Mouse (Mus musculus) naive thymus-derived CD4-positive, alpha-beta T cell, adult 5 months (primary cell): Measurements from ENCODE around the gene Spp1. TPM values are rescaled to one million over a fixed set of nuclear protein-coding genes. Genes with fewer than 3 reads are reported as not detected.

Experiments
- polyA plus RNA-seq: library from polyadenylated mRNA; unstranded; fragments of 100-300 nt; shearing (Covaris generic); gene quantifications from one replicate; pipeline ENCODE4 v1.2.1, GENCODE M21; 2017

Gene Spp1
- polyA plus RNA-seq, result not detected

DNA sequence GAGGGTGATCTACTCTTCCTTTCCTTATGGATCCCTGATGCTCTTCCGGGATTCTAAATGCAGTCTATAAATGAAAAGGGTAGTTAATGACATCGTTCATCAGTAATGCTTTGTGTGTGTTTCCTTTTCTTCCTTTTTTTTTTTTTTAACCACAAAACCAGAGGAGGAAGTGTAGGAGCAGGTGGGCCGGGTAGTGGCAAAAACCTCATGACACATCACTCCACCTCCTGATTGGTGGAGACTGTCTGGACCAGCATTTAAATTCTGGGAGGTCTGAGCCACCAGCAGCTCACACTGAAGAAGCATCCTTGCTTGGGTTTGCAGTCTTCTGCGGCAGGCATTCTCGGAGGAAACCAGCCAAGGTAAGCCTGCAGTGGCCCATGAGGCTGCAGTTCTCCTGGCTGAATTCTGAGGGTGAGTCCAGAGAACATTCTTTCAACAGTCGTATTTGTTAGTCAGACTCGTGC, at the start of gene Spp1:
Spp1 (plus strand) TSS at position 284 of the 467 bp plus-strand sequence.

DNA sequence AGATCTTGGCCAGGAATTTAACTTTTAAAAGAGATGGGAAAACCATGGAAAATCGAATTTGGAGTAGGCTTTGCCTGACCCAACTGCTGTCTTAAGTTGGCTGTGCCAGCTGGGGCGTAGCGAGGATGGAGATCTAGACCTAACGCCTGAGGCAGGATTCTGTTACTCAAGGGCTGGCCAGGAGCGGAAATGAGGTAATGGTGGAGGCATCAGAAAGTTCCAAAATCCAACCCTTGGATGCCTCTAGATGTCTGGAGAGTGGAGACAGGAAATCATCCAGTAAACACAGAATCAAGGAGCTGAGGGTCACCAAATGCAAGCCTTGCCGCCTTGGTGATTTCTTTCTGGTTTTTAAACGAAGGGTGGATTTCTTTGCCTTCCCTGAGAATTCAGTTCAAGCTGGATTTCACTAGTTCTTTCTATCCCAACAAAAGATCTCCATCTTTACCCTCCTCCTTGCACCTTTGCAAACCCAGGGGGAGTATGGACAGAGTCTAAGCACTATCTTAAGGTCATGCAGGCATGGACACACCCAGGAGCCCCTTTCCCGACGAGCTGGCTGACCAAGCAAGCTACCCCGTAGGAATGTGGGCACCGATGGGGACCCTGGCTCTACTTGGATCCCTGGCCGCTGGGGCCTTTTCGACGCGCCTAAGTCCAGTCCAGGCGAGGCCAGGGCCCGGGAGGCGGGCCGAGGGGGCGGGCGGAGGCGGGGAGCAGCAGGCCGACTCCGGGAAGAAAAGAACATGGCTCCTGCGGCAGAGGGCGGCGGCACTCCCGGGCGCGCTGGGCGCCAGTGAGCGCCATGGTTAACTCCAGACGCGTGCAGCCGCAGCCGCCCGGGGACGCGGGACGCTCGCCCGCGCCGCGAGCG, 24.2 kb downstream of the Spp1 start, which contains the start of gene Pkd2:
Pkd2 (plus strand) TSS at position 619 of the 874 bp plus-strand sequence.

Other genes starting within 250 kb of the Spp1 start
- gene Dmp1, start 232.5 kb upstream of the Spp1 start, polyA plus RNA-seq, result not detected
- gene Ibsp, start 135.9 kb upstream of the Spp1 start, polyA plus RNA-seq, result not detected
- not detected for gene Mepe, start 109.8 kb upstream of the Spp1 start, polyA plus RNA-seq
- 0.11 TPM for gene Pkd2, start 24.3 kb downstream of the Spp1 start, polyA plus RNA-seq
- 21.5 TPM for gene BC005561, start 73.2 kb downstream of the Spp1 start, polyA plus RNA-seq